Mouse (Mus musculus): ENCODE results near the gene Brd1.

GRCm38 (mm10) chr15:88733834-88734571 lies at the start of gene Brd1:
- no peak for TF ChIP-seq CTCF (IDR thresholded peaks at IDR 0.05; ENCODE audit: borderline replicate concordance, control insufficient read depth, extremely low read depth, insufficient read depth, low read length, poor library complexity)
- TF ChIP-seq POLR2A (IDR thresholded peaks at IDR 0.05; ENCODE audit: control insufficient read depth, extremely low read depth, insufficient read depth, low read length, poor library complexity), result peak; percentile 88

Measured in thymus, adult 2 months (tissue).